Mouse (Mus musculus) E14TG2a.4 (cell line): ENCODE data around the gene Pitpnm1.

Experiments
- CTCF ChIP-seq: conservative IDR thresholded peaks from 2 replicates; pipeline ENCODE4 v1.5.1; 2014; ENCODE audit warnings: low read length
- NANOG ChIP-seq: IDR thresholded peaks from 2 replicates; pipeline ENCODE4 v1.6.1; 2014; ENCODE audit warnings: borderline replicate concordance, low read length, mixed read lengths
- POU5F1 ChIP-seq: IDR thresholded peaks from 2 replicates; pipeline ENCODE4 v1.6.1; 2014; ENCODE audit warnings: low read length, borderline replicate concordance

DNA sequence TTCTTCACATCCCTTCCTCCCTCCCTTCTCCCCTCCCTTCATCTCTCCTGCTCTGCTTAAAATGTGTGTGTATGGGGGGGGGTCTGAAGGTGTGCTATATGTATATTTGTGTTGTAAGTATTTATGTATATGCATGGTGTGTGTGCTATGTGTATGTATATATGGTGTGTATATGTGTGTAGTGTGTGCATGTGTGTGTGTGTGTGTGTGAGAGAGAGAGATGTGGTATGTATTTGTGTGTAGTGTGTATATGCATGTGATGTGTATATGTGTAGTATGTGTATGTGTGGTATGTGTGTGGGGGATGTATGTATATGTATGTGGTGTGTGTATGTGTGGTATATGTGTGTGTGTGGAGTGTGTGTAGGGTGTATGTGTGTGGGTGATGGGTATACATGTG lies 32.9 kb upstream of the Pitpnm1 start:
- TF ChIP-seq CTCF (no peak), NANOG (no peak), POU5F1 (no peak)
